Mouse (Mus musculus) thymus, postnatal 4 days (tissue): ENCODE data around the gene Zswim7.
A peak's percentile ranks its signal among the peaks of the same experiment; 100 is the strongest.

Experiments used
- DNase-seq: peaks from one replicate; pipeline ENCODE4 v3.0.0; 2021

Gene Zswim7

DNA sequence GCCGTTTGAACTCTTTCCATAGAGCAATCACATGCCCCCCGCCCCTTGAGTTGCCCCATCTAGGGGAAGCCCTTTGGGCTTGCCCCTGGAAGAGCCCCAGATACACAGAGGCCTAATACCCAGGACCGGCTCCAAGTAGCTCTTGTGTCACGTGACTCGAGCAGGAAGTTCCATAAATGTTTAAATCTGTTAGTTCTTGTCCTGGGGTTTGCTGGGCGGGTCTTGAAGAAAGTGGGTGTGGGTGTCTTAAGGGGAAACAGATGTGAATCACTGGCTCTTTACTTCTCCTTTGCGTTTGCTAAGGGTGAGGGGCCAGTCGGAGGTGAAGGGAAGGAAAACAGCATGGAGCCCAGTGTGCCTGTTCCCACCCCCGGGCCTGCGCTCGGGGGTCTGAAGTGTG lies 30.1 kb downstream of the Zswim7 start:
- no peak for DNase-seq

DNA sequence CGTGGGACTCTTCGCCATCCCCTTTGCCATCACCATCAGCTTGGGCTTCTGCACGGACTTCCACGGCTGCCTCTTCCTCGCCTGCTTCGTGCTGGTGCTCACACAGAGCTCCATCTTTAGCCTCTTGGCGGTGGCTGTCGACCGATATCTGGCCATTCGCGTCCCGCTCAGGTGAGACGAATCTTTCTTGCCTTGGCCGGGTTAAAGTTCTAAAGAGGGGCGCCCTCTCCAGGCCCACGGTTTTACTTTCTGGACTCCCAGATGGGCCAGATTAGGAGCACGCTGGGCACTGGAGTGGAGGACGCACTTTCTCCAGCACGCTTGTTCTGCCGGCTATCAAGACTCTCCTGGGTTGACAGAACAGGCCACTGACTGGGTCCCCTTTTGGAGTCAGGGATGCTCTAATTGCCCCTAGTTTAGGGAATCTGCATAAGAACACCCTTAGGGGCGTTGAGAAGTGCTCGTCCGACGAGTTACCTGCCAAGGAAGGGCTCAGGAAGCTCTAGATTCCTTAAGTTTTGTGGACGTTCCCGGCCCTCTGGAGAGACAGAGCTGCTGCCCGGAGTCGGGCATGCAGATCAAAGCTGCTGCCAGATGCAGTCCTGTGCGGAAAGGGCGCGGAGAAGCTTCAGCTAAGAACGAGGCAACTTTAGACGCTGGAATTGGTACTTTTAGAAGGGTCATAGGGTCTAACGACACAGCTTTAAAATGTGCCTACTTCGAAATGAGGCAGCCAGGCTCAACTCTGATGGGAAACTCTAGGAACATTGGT lies 31.7 kb downstream of the Zswim7 start:
- DNase-seq = no peak

DNA sequence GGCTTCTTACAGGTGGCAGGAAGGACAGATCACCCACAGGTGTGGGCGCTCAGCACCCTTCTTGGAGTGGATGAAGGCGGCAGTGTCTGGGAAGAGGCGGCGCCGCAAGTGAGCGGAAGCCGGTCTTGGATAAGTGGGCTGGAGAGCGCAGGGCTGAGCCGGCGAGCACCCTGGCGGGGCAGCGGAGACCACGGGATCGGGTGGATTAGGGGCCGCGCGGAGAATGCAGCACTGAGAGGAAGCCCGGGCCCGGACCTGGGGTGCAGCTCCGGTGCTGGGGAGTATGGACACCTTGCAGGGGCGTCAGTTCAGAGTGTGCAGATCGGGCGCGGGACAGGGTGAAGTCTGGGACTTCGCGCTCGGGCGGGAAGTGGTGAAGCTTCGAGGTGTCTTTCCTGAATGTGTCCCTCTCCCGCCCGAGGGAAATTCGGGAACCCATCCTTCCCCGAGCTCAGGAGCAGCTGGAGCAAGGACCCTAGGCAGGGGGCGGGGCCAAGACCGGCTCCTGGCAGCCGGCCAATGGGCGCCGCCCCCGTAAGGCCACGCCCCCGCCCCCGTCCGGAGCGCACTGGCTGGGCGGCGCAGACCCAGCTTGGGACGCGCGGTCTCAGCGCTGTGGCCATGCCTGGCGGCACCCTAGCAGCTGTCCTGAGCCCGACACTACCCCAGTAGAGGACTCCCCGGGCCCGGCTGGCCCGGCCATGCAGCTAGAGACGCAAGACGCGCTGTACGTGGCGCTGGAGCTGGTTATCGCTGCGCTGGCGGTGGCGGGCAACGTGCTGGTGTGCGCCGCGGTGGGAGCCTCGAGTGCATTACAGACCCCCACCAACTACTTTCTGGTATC lies 32.6 kb downstream of the Zswim7 start, which contains the start of gene Adora2b:
Adora2b (plus strand) TSS at position 584 of the 844 bp plus-strand sequence.
- peak; percentile 87 for DNase-seq

DNA sequence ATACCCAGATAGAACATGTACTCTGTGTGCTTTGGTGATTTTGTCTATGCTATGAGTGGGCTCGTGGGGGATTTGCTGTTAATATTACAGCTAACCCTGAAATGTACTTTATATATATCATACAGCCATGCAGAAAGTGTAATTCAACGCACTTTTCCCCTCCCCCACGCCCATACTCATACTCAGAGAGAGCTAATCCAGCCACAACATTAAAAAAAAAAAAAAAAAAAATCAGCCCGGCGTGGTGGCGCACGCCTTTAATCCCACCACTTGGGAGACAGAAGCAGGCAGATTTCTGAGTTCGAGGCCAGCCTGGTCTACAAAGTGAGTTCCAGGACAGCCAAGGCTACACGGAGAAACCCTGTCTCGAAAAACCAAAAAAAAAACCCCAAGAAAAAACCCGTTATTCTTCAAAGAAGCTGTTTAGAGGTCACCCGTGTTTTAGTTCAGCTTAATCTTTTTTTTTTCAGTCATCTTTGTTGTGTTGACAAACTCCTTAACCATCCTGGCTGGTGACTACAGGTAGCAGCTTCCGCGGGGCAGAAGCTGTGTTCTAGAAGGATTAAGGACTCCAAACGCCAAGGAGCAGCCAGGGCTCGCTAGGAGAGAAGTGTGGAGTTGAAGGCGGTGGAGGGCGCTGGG lies 33.3 kb downstream of the Zswim7 start:
- no peak for DNase-seq

DNA sequence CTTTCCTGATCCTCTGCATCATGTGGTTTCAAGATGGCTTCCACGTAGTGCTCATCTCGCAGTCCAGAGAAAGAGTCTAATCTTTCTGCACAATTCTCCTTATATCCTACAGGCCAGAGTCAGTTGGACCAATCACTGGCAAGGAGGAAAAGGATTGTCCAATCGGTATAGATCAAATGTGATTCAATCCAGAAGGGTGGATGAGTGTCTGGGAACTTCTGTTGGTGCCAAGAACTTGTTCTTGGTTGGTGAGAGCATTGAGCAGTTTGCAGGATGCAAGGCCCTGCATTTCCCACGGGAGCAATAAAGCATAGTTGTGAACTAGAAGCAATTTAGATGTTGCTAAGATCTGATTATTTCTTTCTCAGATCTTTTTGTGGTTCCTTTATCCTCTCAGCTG lies 36.7 kb downstream of the Zswim7 start:
- no peak for DNase-seq

DNA sequence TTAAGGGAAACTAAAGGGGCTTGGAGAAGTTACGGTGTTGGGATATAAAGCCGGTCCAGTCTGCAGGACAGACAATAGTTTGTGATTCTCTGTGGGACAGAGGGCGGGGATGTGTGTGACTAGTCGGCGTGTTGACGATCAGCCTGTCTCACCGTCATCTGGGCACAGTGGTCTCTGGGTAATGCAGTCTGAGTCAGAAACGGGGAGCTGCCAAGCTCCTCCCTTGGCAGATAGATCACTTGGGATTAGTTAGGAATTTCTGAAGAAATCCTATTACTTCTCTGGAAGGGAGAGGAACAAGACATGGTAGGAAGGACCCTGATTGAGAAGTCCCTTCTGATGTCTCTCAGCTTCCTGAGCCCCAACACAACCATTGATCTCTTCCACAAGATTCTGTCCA lies 37.3 kb downstream of the Zswim7 start:
- no peak for DNase-seq

DNA sequence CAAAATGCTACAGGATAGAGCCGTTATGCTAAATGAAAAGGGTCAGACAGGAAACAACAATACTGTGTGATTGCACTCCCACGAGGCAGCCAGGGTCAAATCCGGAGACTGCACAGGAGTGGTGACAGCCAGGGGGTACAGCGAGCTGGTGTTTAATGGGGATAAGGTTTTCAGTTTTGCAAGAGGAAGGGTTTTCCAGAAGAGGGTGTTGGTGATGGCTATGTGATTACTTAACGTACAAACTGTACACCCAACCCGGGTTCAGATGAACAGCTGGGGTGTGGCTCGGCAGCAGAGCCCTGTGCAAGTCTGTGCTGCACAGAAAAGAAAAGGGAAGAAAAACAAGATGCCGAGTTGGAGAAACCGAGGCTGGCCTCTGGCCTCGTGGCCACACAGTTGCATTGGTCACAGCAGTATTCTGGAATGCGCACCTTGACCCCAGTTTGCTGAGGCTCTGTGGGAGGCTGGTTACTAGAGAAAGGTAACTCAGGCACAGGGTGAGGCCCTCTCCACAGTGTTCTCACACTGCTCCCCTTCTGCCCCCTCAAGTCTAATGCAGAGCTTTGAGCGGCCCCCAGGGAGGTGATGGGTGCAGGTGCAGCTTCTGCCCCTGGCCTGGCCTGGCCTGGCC lies 40.4 kb downstream of the Zswim7 start:
- no peak for DNase-seq

DNA sequence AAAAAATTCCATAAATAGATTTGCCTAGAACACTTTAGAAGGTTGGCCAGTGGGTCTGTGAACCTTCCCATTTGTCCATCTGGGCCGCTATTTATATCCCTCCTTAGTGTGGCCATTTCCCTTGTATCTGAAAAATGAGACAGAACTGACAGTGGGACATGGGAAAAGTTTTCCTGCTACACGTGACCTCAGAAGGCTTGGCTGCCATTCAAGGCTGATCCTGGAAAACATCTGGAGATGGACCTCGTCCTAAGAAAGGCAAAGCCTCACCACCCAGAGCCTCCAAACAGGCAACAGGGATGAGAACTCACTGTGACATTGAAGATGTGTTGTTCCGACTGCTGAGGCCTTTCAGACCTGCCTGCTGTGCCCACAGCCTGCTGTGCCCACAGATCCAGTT lies 56.4 kb downstream of the Zswim7 start:
- DNase-seq = no peak

DNA sequence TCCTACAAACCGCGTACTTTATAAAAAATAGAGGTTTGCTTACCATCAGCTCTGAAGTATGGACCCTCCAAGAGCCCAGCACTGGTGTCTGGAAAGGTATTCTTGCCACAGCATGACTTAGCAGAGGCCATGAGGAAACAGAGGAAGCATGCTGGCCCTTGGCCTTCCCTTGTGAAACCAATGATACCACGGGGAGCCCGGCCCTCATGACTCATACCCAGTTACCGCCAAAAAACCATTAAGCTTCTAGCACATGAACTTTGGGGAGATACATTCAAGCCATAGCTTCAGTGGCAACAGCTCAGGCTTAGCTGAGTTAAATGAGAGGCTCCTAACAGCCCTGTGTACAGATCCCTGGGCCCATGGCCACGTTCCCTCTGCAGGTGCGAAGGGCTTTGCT lies 57.2 kb downstream of the Zswim7 start:
- DNase-seq = no peak

DNA sequence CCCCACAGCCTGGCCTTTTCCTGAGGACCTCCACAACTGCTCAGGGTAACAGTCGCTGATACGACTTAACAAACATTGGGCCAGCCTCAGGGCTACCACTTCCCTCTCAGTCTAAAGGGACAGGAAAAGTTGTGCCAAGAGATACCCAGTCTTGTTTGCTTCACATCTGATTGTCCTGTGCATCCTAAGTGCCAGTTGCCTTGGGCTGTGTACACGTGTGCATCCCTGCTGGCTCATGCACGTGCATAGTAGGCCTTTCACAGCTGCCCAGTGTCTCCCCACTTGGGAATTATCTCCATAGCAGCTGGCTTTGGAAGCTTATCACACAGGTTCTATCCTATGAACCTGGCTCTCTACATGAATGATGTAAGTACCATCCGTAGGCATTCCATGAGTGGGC lies 57.8 kb downstream of the Zswim7 start:
- DNase-seq = no peak

DNA sequence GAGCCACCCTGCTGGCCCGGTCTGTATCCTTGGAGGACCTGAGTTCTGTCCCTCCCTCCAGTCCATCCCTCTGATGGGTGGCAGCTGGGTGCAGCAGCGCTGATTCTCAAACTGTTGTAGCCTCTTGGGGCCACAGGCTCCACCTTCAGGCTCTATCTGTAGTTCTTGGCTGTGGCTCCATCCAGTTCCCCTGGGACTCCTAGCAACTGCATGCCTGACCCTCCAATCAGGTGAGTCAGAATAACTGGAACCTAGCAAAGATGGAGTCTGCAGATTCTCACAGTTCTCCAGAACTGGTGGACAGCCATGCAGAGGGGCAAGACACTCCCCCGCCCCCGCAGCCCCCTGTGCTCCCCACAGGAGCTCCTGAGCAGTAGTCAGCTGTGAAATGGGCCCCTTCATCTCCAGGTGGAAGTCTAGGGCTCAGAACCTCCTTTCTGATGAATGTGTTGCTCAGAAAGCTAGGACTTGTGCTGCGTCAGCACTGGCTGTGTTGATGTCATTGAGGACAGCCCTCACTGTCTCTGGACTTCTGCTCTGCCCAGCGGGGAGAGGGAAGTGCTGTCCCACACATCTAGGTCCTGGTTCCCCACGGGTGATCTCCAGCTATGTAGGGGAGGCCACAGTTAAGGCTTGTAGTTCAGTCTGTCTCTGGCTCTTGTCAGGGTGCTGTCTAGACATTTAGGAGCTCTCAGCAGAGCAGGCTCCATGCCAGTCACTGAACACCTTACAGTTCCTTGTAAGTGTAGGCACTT lies 60.2 kb downstream of the Zswim7 start:
- DNase-seq = no peak

DNA sequence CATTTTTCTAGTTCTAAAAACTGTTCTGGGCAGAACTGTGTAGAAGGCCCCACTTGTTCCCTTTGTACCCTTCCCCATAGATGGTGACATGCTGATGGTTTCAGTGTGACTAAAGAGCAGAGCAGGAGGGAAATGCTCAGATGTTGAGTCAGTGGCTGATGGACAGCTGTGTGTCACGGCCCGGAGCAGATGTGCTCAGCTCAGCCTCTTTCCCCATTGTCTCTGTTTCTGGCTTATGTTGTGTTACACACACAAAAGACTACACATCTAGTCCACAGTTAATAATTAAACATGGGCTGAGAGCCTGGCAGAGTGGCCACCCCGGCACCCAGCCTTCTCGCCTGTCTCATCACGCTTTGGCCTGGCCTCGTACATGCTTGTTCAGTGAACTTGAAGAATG lies 63.4 kb downstream of the Zswim7 start:
- DNase-seq = no peak
